Mouse (Mus musculus) ZHBTc4 (cell line): ENCODE data around the gene 4930558K02Rik.
A peak's percentile ranks its signal among the peaks of the same experiment; 100 is the strongest.

ENCODE experiments used
- DNase-seq: peaks from one replicate; pipeline ENCODE4 v3.0.0-alpha.2; 2011; ENCODE audit warnings: low read depth, low spot score

4930558K02Rik gene

GRCm38 (mm10) chr1:161952599-161952998 lies 26.8 kb downstream of the 4930558K02Rik start:
- DNase-seq: no peak

DNA sequence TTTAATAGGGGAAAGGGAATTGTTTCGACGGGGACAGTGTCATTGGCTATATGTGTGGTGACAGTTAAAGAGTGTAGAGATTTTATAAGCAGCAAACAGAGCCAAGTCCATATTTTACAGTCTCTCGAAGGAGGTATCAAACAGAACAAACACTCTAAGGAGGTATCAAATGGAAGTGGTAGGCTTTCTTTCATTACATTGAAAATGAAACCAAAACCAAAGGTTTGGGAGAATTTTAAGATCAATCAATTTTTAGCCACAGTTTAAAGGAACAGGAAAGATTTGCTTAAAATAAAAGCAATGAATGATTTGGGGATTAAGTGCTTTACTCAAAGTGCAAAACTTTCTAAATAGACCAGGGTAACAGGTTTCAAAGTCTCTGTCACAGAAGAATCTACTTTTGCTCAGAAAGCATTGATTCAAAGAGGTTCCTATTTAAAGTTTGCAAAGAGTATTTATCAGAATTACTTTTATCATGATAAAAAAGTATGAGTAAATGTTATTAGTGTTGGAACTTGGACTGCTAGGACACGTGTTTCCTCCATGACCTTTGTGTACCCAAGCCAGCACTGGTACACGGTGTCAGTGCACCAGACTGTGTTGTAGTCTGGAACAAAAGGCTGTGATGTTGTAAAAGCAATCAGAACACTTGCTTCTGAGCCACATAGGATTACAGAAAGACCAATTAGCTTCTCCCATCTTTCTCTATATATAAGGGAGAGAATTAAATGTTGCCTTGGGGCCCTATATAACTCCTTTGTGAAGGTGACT lies 28.2 kb downstream of the 4930558K02Rik start:
- no peak for DNase-seq

- DNase-seq: no peak
Observed at GRCm38 (mm10) chr1:161942082-161942481, 37.4 kb downstream of the 4930558K02Rik start.

DNA sequence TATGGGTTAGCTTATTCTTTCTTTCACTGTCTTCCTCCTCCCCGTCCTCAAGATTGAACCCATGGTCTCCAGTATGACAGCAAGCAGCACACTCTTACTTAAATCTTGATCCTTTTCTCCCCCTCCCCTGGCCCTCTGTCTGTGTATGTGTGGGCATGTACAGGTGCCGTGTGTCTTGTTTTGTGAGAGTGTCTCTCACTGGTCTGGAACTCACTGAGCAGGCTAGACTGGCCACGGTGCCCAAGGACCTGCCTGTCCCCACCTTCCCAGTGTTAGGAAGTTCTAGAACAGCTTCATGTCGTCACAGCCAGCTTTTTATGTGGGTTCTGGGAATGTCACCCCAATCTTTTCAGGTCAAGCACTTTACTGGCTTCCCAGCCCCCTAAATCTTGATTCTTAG lies 47.1 kb downstream of the 4930558K02Rik start:
- DNase-seq: no peak

GRCm38 (mm10) chr1:161931817-161932216 lies 47.6 kb downstream of the 4930558K02Rik start:
- no peak for DNase-seq

- DNase-seq: no peak
Observed at GRCm38 (mm10) chr1:161931313-161931712, 48.1 kb downstream of the 4930558K02Rik start.

- no peak for DNase-seq
Observed at GRCm38 (mm10) chr1:161927976-161928375, 51.5 kb downstream of the 4930558K02Rik start.

DNA sequence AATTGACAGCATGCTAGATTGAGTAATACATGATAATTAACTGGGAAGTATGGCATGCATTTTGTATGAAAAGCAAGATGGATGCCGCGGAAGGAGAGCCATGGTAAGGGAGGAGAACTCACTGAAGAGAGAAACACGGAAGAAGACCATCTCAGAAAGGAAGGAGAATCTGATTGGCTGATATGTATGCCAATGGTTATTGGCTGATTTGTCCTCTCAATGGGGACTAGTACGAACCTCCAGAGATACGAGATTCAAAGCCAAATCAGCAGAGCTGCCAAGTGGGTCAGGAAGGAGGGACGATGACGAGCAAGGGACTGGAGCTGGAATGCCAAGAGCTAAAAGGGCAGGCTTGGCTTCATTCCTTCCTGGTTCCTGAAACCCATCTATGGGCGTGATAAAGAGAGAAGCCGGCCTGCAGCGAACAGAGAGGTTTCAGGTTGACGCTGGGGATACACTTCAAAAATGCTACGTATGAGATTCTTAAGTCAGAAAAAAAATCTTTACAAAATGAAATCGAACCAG lies 54.1 kb downstream of the 4930558K02Rik start:
- no peak for DNase-seq

DNA sequence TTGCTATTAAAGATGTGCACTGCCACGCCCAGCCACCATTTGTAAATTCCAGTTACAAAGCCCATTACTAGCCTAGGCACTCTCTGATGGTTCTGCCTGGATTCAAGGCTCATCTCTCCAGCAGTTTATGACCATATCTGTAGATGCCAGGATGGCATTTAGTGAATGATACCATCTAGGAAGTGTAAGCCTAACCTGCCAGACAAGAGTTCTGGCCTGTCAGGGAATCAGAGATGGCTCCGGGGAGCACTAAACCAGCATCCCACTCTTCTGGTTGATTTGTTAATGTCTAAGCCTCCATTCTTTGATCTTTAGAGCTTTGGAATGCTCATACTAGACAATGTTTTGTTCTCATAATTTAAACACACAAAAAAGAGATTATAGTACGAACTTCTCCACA lies 55.1 kb downstream of the 4930558K02Rik start:
- DNase-seq: no peak

GRCm38 (mm10) chr1:161921928-161922327 lies 57.5 kb downstream of the 4930558K02Rik start:
- no peak for DNase-seq

DNA sequence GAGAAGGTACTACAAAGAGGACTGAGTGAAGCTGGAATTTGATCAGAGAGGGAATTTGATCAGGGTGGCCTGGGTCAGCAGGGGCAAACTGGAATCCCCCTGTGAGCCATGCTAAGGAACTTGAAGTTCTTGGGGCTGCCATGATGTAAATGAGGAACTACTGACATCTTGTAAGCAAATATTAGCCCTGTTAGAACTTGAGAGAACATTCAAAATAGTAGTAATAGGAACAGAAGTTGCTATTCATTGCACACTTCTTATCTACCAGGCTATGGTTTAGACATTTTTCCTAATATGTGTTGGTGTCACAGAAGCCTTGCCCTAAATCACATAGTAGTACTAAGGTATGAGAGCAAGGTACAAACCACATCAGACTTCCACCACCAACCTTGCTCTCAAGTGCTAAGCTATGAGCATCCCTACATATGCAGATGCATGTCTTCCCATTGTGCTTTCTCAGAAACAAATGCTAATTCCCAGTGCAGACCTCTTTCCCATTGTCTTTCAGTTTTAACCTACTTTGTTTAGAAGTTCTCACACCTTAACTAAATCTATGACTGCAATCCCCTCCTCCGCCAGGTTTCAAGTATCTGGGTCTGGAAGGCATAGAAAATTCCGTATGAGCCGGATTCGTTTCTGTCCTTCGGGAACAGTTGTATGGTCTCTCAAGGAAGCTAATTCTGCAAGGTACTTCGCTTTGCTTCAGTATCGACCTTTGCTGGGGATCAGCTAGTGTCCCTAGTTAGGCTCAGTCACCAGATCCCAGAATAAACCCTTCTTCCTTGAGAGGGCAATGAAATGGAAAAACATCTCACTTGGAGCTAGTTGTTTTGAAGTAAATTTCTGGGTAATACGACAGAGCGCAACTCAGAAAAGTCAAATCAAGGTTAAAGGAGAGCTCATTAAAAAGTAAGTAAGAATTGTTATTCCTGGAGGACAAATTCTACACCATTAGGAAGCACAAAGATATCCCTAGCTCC lies 58.7 kb downstream of the 4930558K02Rik start:
- DNase-seq: peak; percentile 49

DNA sequence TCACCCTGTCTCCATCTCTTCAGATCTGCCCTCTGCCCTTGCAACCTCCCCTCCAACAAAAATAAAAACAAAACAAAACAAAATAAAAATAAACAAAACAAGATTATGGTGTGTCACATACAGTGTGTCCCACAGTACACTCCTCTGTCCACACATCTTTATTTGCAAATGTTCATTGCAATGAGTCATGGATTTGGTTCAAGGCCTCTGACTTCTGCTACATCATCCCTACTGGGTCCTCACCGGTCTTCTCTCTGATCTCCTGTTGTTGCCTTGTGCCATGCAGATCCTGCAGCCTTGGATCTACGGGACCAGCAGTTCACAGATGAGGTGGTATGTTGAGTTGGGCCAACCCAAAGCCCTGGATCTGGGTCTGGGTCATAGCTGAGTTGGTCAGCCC lies 59.8 kb downstream of the 4930558K02Rik start:
- no peak for DNase-seq

DNA sequence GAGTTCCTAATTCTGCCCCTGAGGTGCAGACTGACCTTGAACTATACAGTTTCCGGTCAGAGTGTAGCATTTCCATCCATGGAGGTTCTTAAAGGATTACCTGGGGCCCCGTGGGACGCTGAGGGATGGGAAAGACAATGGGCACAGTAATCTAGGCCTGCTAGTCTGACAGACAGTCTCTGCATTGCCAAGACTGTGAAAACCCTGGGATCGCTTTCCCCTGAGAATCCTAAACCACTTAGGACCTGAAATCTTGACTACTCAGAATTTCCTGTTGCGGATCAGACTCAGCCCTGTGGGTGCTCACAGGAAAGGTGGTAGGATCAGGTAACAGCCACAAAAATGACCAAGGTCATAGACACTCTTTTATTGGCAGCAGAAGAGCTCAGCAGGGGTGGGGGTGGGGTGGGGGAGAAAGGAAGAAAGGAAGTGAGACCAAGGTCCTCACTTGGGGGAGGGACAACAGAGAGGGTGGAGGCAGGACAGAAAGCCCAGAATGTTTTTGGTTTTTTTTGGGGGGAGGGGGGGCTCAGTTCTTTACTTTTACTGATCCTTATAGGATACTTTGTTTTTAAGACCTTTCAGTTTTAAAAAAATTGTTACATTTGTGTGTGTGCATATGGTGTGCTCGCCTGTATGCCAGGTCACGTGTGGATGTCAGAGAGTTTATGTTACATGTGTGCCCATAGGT lies 60.6 kb downstream of the 4930558K02Rik start:
- peak; percentile 59 for DNase-seq

DNA sequence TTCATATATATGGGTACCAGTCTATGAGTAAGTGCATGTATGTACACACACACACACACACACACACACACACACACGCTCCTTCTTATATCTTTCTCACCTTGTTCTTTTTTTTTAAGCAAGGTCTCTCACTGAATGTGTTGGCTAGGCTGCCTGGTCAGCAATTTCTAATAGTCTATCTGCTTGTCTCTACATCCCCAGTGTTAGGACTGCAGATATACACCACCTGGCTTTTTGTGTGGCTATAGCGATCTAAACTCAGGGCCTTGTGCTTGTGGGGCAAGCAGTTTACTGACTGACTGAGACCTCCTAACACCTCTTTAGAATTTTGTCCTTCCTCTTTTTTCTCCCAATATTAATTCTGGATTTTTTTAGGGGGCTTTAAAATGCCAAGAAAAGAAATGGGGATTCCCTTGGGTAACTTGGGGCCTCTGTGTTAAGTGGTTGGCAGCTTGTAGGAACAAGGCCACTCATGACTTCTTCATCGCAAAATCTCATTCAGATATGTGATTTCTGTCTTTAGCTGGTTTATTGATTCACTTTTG lies 61.4 kb downstream of the 4930558K02Rik start:
- no peak for DNase-seq

GRCm38 (mm10) chr1:161916036-161916435 lies 63.4 kb downstream of the 4930558K02Rik start:
- peak; percentile 54 for DNase-seq

DNA sequence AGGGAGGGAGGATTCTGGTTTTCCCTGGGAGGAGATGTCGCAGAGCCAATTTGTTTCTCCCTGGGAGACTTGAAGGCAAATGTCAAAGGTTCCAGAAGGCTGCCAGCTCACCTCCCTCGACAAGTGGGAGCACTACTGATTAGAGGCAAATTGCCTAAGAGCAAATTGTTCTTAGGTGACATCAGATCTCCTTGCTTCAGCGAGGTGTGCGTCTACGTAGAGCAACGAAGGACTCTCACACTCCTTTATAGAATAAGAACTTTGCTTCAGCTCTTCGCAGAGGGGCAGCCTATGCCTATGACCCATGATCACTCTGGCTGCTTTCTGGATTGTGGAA lies 65.8 kb downstream of the 4930558K02Rik start:
- no peak for DNase-seq

GRCm38 (mm10) chr1:161912940-161913647 lies 66.3 kb downstream of the 4930558K02Rik start:
- DNase-seq: no peak

GRCm38 (mm10) chr1:161909074-161909473 lies 70.4 kb downstream of the 4930558K02Rik start:
- no peak for DNase-seq

- DNase-seq: no peak
Observed at GRCm38 (mm10) chr1:161907795-161908457, 71.5 kb downstream of the 4930558K02Rik start.

DNA sequence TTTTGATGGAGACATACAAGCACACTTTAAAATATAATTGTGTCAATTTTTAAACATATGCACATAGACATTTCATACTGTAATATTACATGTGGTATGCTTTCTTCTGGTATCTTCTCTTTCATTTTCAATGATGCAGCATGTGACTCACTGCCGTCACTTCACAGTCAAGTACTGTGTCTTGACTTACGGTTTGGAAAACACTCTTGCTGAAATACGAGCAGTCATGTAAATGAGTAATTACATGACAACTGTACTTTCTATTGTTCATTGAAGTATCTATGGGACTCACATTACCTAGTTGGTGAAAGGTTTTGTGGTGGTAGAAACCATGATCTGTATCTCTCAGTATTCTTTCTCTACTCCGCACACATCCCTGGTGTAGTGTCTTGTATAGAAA lies 72.3 kb downstream of the 4930558K02Rik start:
- no peak for DNase-seq
